Mouse (Mus musculus) embryonic fibroblast, embryonic 13.5 days (primary cell): ENCODE measurements around the gene Lyzl4.

Experiments
- CTCF ChIP-seq: IDR thresholded peaks from 2 replicates; pipeline ENCODE4 v1.5.1; 2011; ENCODE audit warnings: mild to moderate bottlenecking, control low read depth, low read length, moderate library complexity, borderline replicate concordance; ENCODE audit not compliant: insufficient read depth
- POLR2A ChIP-seq: IDR thresholded peaks from 2 replicates; pipeline ENCODE4 v1.6.1; 2011; ENCODE audit warnings: low read depth, mild to moderate bottlenecking, control low read depth, low read length, moderate library complexity

- no peak for TF ChIP-seq CTCF
- no peak for TF ChIP-seq POLR2A
Observed at GRCm38 (mm10) chr9:121528605-121529357, 113.1 kb downstream of the Lyzl4 start.
